Mouse (Mus musculus) bone marrow macrophage, adult 2 months (primary cell): ENCODE data around the gene Adra1b.

Experiments used
- CTCF ChIP-seq: IDR thresholded peaks from 2 replicates; pipeline ENCODE4 v1.5.1; 2012; ENCODE audit warnings: low read depth, mild to moderate bottlenecking, low read length, moderate library complexity
- POLR2A ChIP-seq: IDR thresholded peaks from 2 replicates; pipeline ENCODE4 v1.6.1; 2012; ENCODE audit warnings: mild to moderate bottlenecking, low read depth, low read length, borderline replicate concordance

DNA sequence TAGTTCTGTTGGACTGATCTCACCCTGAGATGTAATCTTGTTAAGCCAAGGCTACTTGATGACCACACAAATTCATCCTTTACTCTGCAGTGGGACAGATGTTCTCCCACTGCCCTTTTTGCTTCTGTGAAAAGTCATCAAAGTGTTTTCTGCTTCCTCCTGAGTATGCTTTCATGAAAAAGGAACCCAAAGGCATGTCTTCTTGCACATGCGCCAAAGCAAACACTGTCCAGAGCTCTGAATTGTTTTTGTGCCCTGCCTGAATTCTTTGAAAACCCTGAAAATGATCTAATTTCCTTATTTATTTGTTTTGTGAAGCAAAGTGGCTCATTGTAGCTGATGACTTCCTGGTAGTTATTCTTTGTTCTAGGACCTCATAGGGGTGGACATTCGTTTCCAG lies 20.7 kb upstream of the Adra1b start:
- TF ChIP-seq POLR2A (no peak), CTCF (no peak)
